Mouse (Mus musculus) heart, embryonic 16.5 days (tissue): ENCODE measurements around the gene Aldh3b2. TPM values are rescaled to one million over a fixed set of nuclear protein-coding genes. Genes with fewer than 3 reads are reported as not detected.

Source experiments
- ATAC-seq: fragments of 200-750 bp; cut with Nextera tagmentation; replicated peaks from 2 replicates; pipeline ENCODE4 v1.8.0; 2017; ENCODE audit warnings: moderate number of reproducible peaks; ENCODE audit not compliant: insufficient read depth, low FRiP score; ENCODE audit errors: extremely low read depth
- H3K27ac ChIP-seq: fragments of 300-500 bp; sonication (generic); 2 replicates; pipeline ENCODE4 v1.5.1; 2014; ENCODE audit warnings: mild to moderate bottlenecking, low read length, control low read depth, moderate library complexity
- H3K27me3 ChIP-seq: fragments of 300-500 bp; sonication (generic); 2 replicates; pipeline ENCODE4 v1.6.1; 2014; ENCODE audit warnings: low read length, mixed read lengths; ENCODE audit not compliant: control insufficient read depth, insufficient read depth
- H3K36me3 ChIP-seq: fragments of 300-500 bp; sonication (generic); 2 replicates; pipeline ENCODE4 v1.6.1; 2014; ENCODE audit not compliant: control insufficient read depth, insufficient read depth
- H3K4me1 ChIP-seq: fragments of 300-500 bp; sonication (generic); 2 replicates; pipeline ENCODE4 v1.6.1; 2014; ENCODE audit warnings: low read length, mixed read lengths; ENCODE audit not compliant: control insufficient read depth, insufficient read depth
- H3K4me2 ChIP-seq: fragments of 300-500 bp; sonication (generic); 2 replicates; pipeline ENCODE4 v1.6.1; 2014; ENCODE audit warnings: low read depth, mild to moderate bottlenecking, control low read depth, low read length
- H3K4me3 ChIP-seq: fragments of 300-500 bp; sonication (generic); 2 replicates; pipeline ENCODE4 v1.5.1; 2014; ENCODE audit warnings: mild to moderate bottlenecking, control low read depth, low read length
- H3K9ac ChIP-seq: fragments of 300-500 bp; sonication (generic); 2 replicates; pipeline ENCODE4 v1.6.1; 2014; ENCODE audit warnings: low read length, control low read depth
- H3K9me3 ChIP-seq: fragments of 300-500 bp; sonication (generic); replicated peaks from 2 replicates; pipeline ENCODE4 v1.6.1; 2016; ENCODE audit warnings: low read length; ENCODE audit not compliant: control insufficient read depth
- WGBS: fragments of 180-500 bp; shearing (Covaris S2); extraction: QIAGEN DNeasy Blood & Tissue Kit; methylation state at CpG from one replicate; pipeline ENCODE4 v1.1.7; 2014; 5-methylcytosine and 5-hydroxymethylcytosine counted together
- polyA plus RNA-seq: library from polyadenylated mRNA; unstranded; fragments of >200 nt; fragmentation: Nextera tagmentation; extraction: Ambion mirVana; gene quantifications from 2 replicates; pipeline ENCODE4 v1.2.1, GENCODE M21; 2015

Aldh3b2 gene
- 0.21 and 0.47 TPM in 2 replicates for polyA plus RNA-seq

DNA sequence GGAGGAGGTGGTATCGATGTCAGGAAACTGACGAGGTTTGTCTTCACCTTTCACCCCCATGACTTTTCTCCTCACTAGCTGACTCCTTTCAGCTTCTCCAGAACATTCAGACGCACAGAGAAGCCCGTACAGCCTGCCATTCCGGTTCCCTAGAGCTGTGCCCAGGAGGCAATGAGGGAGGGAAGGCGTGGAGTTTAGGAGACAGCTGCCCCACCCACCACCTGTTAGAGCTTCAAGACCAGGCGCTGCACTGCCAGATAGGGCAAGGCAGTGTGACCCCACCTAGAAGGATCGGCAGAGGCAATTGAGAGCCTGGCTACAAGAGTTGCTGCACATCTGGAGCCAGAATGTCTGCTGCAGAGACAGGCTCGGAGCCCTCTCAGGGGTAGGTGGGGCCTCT is at the start of gene Aldh3b2:
Aldh3b2 (plus strand) TSS at position 100 of the 400 bp plus-strand sequence.
- Histone ChIP-seq H3K36me3 (no peaks in the 10 kb centered on the region), H3K27ac (no peak within 1 kb of the TSS), H3K4me1 (0 out of 2 replicates have a peak, but pooled peaks cover 1% of the 10 kb centered on the region), H3K4me2 (no peak within 1 kb of the TSS), H3K27me3 (no peaks in the 10 kb centered on the region; the same call in 1 of the 2 replicates), H3K4me3 (no peak within 1 kb of the TSS), H3K9me3 (no peaks in the 10 kb centered on the region), H3K9ac (no peak within 1 kb of the TSS)
- 50% methylated on average over 9 of the region's 9 CpGs for WGBS
- no peak for ATAC-seq

DNA sequence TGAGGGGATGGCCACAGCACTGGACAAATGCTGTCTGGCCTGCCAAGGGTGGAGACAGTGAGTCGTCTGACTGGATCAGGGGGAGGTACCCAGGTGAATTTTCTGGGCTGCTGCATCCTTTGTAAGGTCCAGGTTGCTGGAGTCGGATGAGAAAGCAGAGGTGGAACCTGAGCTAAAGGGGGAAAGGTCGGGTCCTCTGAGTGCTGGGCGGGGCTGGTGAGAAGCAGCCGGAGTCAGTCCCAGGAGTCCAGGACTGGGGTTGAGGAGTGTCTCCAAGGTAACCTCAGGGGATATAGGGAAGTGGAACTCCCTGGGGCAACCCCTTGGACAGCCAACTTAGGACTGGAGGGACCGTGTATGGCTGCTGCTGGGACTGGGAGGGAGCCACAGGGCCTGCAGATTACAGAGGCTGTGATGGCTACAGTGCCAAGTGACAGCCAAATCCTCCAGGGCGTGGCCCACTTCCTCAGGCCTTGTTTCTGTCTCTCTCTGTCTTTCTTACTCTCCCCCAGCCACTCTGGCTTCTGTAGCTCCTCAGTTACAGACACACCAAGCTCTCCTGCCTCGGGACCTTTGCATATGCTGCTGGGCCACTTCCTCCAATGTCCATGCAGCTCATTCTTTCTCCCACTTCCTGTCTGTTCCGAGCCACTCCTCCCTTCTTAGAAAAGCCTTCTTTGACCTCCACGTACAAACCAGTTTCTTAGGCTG is 49.3 kb upstream of the Aldh3b2 start:
- no peak overlapping the region for H3K4me3 ChIP-seq
- no peaks in the 10 kb centered on the region for H3K27me3 ChIP-seq
- WGBS: 57% methylated on average over 10 of the region's 10 CpGs
- no peaks in the 10 kb centered on the region for H3K9me3 ChIP-seq
- peak overlapping the region; percentile 49; the same call in 1 of the 2 replicates for H3K27ac ChIP-seq
- ATAC-seq: no peak
- no peaks in the 10 kb centered on the region for H3K36me3 ChIP-seq
- no peak overlapping the region for H3K9ac ChIP-seq
- no peak overlapping the region for H3K4me2 ChIP-seq
- peaks cover 6% of the 10 kb centered on the region; the same call in 1 of the 2 replicates for H3K4me1 ChIP-seq

DNA sequence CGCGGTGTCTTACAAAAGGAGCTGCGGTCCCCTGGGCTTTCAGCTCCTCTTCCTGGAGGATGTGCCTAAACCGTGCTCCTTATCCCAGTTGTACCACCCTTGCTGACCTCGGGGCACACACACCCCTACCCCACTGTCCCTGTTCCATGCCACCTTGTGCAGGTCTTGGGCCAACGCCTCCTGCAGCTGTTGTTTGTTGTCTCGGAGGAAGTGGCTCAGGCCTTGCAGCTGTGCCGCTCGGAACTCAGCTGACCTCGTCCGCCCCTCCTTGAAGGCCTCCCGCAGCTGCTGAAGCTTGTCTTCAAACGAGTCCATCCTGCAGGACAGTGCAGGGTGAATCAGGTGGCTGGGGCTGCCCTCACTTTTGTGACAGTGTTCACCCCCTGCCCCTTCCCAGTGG is 48.5 kb upstream of the Aldh3b2 start:
- Histone ChIP-seq H3K36me3 (no peaks in the 10 kb centered on the region), H3K27ac (peak overlapping the region; percentile 49), H3K4me1 (peaks cover 6% of the 10 kb centered on the region; the same call in 1 of the 2 replicates), H3K27me3 (no peaks in the 10 kb centered on the region), H3K4me2 (no peak overlapping the region), H3K9ac (no peak overlapping the region), H3K4me3 (no peak overlapping the region), H3K9me3 (no peaks in the 10 kb centered on the region)
- 51% methylated on average over 13 of the region's 13 CpGs for WGBS
- no peak for ATAC-seq

DNA sequence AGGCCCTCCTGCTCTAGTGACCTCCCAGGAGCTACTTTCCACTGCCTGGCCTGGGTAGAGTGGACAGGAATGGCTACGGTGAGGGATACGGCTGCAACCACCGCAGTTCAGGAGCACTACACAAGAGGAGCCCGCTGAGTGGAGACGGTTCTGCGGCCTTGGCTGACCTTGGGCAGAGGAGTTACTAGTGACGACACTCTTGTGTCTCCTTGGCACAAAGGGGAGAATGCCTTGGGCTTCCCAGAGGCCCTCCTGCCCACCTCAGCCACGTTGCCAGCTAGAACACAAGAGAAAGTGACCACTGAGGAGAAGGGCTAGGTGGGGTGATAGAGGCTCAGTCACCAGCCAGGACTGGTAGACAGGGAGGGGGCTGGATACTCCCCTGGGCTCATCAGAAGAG is 47.9 kb upstream of the Aldh3b2 start:
- Histone ChIP-seq H3K4me1 (peaks cover 11% of the 10 kb centered on the region; the same call in 1 of the 2 replicates), H3K4me2 (no peak overlapping the region), H3K27me3 (no peaks in the 10 kb centered on the region), H3K27ac (peak overlapping the region; percentile 25; the same call in 1 of the 2 replicates), H3K9me3 (no peaks in the 10 kb centered on the region), H3K4me3 (no peak overlapping the region), H3K36me3 (no peaks in the 10 kb centered on the region), H3K9ac (no peak overlapping the region)
- 63% methylated on average over 8 of the region's 8 CpGs for WGBS
- no peak for ATAC-seq

DNA sequence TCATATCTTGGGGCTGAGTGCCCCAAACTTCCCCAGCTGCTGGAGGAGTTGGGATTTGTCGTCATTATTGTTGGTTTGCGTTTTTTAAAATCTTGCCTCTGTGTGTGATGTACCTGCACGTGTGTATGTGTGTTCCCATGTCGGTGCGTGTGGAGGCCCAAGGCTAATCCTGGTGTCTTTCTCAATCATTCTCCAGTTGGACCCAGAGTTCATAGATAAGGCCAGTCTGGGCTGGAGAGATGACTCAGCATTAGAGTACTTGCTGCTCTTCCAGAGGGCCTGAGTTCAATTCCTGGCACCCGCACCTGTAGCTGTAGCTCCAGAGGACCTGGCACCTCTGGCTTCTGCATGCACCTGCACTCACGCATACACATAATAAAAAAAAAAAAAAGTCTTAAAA is 47.3 kb upstream of the Aldh3b2 start:
- no peak overlapping the region for H3K4me2 ChIP-seq
- no peak overlapping the region for H3K27ac ChIP-seq
- H3K27me3 ChIP-seq: no peaks in the 10 kb centered on the region
- no peak for ATAC-seq
- WGBS: 90% methylated on average over 7 of the region's 7 CpGs
- H3K36me3 ChIP-seq: no peaks in the 10 kb centered on the region
- no peak overlapping the region for H3K4me3 ChIP-seq
- H3K4me1 ChIP-seq: peaks cover 17% of the 10 kb centered on the region
- no peak overlapping the region for H3K9ac ChIP-seq
- H3K9me3 ChIP-seq: no peaks in the 10 kb centered on the region

DNA sequence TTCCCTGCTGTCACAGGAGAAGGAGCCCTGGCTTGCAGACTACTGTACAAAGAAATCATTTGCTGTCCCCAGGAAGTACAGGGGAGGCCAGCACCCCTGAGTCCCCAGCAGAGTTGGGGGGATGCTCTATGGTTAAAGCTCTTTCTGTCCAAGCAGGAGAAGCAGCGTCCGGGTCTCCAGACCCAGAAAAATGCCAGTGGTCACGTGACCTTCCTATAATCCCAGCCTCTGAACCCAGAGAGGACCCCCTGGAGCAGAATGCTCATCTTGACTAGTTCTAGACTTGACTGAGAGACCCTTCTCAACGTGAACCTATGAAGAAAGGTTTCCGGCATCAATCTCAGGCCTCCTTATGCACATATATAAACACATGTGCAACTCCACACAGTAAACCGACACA is 46.3 kb upstream of the Aldh3b2 start:
- H3K27me3 ChIP-seq: no peaks in the 10 kb centered on the region
- H3K9me3 ChIP-seq: no peaks in the 10 kb centered on the region
- H3K9ac ChIP-seq: no peak overlapping the region
- no peak overlapping the region for H3K4me2 ChIP-seq
- H3K4me3 ChIP-seq: no peak overlapping the region
- H3K27ac ChIP-seq: no peak overlapping the region
- peaks cover 26% of the 10 kb centered on the region for H3K4me1 ChIP-seq
- 82% methylated on average over 6 of the region's 6 CpGs for WGBS
- no peaks in the 10 kb centered on the region for H3K36me3 ChIP-seq
- ATAC-seq: no peak

DNA sequence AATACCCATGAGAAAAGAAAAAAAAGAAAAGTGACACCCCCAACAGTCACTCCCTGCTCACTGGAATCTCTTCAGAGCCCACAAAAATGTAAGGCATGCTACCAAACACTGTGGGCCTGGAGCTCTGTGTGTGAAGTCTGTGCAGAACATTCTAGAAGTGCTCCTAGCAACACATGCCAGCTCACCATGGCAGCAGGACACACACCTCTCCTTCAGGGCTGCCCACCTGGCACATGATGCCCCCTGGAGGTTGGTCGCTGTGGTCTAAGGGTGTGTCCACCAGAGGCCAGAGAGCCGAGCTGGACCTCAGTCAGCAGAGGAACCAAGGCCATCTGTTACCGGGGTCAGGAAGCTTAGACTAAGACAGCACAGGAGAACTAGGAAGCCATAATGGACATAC is 45.8 kb upstream of the Aldh3b2 start:
- no peak overlapping the region for H3K27ac ChIP-seq
- no peak overlapping the region for H3K4me2 ChIP-seq
- 57% methylated on average over 3 of the region's 3 CpGs for WGBS
- no peak for ATAC-seq
- H3K4me1 ChIP-seq: peaks cover 27% of the 10 kb centered on the region
- H3K4me3 ChIP-seq: no peak overlapping the region
- H3K36me3 ChIP-seq: no peaks in the 10 kb centered on the region
- H3K27me3 ChIP-seq: no peaks in the 10 kb centered on the region
- no peak overlapping the region for H3K9ac ChIP-seq
- H3K9me3 ChIP-seq: no peaks in the 10 kb centered on the region

DNA sequence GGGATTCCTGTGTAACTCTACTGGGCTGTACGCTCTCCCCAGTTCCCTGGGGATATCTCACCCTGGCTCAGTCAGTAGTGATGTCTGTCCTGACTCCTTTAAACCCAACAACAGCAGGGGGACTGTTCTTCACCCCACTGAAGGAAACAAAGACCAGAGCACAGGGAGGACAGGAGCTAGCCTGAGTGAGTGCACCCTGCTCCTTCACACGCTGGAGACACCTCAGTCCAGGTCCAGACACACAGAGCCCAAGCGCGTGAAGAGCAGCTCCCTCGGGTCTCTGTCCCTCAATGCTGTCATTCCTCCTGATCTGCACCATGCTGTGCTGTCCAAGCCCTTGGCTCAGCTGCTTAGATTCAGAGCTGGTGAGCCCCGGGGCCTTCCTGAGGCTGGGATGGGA is 45.4 kb upstream of the Aldh3b2 start:
- H3K4me2 ChIP-seq: no peak overlapping the region
- no peak for ATAC-seq
- no peak overlapping the region for H3K4me3 ChIP-seq
- H3K36me3 ChIP-seq: no peaks in the 10 kb centered on the region
- peaks cover 27% of the 10 kb centered on the region for H3K4me1 ChIP-seq
- H3K9ac ChIP-seq: no peak overlapping the region
- H3K9me3 ChIP-seq: no peaks in the 10 kb centered on the region
- no peak overlapping the region for H3K27ac ChIP-seq
- 58% methylated on average over 6 of the region's 6 CpGs for WGBS
- no peaks in the 10 kb centered on the region for H3K27me3 ChIP-seq

DNA sequence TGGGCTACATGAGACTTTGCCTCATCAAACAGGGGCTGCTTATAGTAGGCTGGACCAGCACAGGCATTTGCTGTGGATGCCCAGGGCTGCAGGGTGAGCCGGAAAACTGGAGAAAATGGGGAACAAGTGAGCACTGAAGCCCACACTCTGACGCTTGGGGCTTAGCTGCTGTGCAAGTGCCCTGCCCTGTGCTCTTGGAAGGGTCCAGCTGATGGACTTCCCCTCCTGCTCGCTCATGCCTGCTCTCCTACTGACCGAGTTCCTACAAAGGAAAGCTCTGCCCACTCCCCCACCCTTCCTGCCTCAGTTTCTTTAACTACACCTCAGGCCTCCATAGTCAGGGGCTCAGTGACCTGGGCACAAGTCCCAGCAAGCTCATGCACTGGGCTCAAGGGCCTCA is 44.1 kb upstream of the Aldh3b2 start:
- Histone ChIP-seq H3K9ac (no peak overlapping the region), H3K27ac (no peak overlapping the region), H3K27me3 (no peaks in the 10 kb centered on the region), H3K4me1 (peaks cover 27% of the 10 kb centered on the region), H3K4me3 (no peak overlapping the region), H3K9me3 (no peaks in the 10 kb centered on the region), H3K4me2 (no peak overlapping the region), H3K36me3 (no peaks in the 10 kb centered on the region)
- 86% methylated on average over 4 of the region's 4 CpGs for WGBS
- no peak for ATAC-seq
